Mouse (Mus musculus) ES-Bruce4 (cell line): ENCODE results near the gene Diras2.

ENCODE experiments used
- CTCF ChIP-seq: IDR thresholded peaks from one replicate; pipeline ENCODE4 v1.8.1; 2011; ENCODE audit warnings: low read depth, low read length
- EP300 ChIP-seq: IDR thresholded peaks from 2 replicates; pipeline ENCODE4 v1.6.1; 2011; ENCODE audit warnings: low read depth, low read length; ENCODE audit not compliant: insufficient read depth
- POLR2A ChIP-seq: IDR thresholded peaks from one replicate; pipeline ENCODE4 v1.8.1; 2011; ENCODE audit warnings: low read length; ENCODE audit not compliant: insufficient read depth

- TF ChIP-seq POLR2A (no peak), CTCF (no peak), EP300 (no peak)
Measured at GRCm38 (mm10) chr13:52531121-52531520, at the start of gene Diras2.
